Mouse (Mus musculus): ENCODE data around the gene Tfap4.

Tfap4 gene

DNA sequence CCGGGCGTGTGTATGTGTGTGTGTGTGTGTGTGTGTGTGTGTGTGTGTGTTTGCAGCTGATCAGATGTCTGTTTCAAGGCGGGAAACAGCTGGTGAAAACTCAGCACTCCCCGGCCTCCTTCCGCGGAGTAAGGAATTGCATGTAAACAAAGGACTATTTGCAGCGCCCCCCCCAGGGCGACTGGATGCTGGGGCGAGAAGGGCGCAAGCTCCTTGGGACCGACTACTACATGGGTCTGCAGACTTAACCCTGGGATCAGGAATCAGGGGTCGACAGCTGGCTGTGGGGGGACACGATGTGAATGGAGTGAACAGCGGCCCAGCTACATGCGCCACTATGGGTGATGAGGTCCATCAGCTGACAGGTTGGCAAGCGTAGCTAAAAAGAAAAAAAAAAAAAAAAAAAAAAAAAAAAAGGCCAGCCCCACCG, at the start of gene Tfap4:
Gene Tfap4 (minus strand): TSS at position 140 of the 430 bp plus-strand sequence.
- peak; percentile 88 to 90 for DNase-seq

DNA sequence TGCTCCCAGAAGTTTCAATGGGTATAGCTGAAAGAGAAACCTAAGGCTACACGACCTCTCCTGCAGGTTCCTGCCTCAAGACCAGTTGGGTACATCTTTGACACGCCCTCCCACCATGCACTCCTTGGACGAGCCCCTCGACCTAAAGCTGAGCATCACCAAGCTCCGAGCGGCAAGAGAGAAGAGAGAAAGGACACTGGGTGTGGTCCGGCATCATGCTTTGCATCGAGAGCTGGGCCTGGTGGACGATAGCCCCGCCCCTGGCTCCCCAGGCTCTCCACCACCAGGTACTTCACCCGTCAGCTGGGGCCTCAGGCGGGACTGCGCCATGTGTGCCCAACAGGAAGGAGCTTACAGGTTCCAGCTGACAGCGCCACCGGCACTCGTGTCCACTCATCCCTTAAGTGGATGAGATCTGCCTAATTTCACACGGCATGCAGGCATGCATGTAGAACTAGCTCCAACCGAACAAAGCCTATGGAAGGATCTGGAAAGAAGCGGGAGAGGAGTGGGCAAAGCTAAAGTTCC, 48.9 kb upstream of the Tfap4 start:
- no peak for DNase-seq

DNA sequence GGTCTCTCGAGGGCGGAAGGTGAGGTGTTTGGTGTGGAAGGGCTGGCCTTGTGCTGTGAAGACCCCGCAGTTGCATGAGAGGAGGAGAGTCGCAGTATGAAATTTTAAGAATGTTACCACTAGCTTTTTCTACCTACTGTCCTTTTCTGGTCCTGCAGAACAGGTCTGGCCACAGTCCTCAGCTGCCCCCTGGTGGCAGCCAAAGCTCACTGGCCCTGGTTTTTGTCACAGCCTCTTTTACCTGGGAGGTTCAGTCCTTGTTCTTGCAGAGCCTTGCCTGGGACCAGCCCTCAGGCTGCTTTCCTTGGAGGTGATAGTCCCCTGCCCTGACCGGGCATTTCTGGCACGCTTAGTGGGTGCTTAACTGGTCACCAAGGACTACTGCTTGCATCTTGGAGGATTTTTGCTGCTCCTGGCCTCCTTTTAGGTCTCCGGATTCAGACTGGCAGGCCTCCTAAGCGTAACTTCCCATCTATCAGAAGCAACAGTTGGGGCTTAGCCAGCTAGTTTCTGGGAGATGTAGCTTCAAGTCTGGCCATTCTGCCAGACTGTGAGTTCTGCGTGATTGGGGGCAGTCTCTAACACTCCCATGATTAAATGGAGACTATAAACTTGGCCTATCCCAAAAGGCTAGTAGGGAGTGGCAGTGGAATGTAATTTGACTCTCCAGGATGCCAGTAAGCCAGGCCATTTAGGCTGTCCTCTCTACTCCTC, 48.3 kb upstream of the Tfap4 start:
- peak; percentile 92 to 93 for DNase-seq

DNA sequence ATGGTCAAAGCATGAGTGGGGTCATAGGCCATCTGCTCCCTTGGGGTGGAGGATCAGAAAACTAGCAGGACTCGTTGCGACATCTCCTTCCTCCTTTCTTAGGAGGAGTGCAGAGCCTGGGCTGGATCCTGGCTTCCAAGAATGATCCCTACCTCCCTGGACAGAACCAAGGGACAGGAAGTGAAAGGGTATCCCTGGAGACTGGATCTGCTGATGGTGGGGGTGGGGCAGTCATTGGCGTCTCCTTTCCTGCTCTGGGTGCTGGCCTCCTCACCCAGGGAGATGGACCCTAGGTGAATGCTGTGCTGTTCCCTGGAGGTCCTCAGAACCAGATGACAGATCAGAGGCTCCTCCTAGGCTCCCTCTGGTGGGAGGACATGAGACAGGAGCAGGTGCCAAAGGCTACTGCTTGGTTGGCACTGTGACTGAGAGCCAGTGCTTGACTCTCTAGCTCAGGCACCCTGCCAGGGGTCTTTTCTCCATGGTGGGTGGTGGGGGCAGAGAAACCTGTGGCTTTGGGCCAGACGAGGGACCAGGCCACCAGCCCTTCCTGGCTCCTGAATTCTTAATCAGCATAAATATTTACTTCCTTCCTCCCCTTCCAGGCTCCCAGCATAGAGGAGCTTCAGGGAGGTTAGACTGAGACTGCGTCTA, 46.9 kb upstream of the Tfap4 start:
- DNase-seq, result peak; percentile 83 to 85

DNA sequence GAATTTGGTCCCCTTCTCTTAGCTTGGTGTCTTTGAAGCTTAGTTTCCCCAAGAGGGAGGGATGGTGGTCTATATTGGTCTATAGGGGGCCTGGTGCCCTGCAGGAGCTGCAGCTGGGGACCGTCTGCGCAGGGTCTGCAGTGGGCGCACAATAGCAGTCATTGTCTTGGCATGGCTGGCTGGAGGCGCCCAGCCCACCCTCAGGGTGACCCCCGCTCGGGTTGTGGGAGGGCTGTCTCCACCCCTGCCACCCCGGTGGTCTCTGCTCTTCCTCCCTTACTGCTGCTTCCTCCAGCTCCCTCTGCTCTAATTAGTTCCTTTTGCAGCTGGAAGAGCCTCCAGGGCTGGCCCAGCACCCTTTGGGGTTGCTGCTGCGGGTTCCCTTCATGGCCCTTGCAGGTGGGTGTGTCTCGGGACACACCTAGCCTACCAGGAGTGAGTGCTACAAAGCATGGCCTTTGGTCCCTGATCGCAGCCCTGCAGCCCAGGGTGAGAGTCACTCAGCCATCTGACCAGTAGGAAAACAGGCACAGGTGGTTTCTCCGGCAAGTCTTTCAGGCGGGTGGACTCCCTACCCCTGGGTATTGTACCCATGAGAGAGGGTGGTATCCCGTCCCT, 46.0 kb upstream of the Tfap4 start:
- no peak for DNase-seq

DNA sequence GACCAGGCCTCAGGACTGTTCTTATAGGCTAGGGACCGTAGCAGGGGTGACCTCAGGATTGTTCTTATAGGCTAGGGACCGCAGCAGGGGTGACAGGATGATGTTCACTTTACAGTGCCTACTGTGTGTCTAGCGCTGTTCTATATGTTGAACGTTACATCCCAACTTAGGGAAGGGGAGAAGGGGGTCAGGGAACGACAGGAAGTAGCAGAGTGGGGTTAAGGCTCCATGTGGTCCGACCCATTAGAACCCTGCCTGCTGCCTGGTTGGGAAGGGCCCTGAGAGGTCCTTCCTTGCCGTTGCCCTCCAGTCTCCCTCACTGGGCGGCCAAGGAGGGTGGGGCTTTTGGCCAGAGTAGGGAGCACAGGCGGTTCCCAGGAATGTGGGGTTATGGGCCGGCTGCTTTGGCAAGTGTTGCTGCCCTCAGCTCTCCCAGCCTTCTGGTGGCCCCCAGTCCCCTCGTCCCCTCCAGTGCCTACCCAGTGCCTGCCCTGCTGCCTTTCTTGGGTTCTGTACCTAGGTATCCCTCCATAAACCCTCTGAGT, 44.7 kb upstream of the Tfap4 start:
- no peak for DNase-seq

DNA sequence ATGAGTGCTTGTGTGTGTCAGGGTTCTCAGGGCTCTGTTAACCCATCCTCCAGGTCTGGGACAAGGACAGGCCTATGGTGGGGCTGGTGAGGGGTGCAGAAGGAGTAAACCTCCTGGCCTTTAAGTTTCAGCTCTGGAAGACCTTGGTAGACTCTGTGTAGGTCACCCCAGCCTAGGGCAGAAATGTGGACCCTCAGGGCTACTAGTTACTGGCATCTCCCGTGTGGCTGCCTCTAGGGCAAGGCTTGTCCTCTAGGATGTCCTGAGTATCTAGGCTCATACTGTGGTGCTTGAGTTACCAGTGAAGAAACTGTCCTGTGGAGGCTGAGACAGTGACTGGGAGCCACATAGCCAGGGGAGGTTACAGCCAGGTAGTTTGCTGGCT, 43.8 kb upstream of the Tfap4 start:
- DNase-seq, result no peak

DNA sequence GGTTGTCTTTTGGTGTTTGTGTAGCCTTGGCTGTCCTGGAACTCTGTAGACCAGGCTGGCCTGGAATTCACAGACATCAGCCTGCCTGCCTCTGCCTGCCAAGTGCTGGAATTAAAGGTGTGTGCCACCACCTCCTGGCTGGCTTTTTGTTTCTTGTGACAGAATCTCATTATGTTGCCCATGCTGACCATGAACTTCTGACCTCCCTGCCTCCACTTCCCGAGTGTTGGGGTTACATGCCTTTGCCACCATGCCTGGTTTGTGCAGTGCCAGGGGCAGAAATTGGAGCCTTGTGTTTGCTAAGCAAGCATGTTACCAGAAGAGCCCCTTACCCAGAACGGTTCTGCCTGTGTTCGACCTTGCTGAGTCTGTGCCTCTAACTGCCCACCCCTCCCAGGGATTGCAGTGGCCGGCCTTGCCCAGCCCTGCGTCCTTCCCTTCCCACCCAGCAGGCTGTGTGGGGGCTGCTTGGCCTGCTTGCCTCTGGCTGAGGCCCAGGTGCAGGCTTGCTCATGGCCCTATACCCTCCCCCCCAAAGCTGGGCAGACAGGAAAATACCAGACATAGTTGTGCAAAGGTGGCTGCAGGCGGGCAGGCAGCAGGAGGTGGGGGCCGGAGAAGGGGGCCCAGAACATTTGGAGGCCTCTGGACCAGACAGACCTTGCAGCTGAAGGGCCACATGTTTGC, 43.3 kb upstream of the Tfap4 start:
- peak; percentile 42 to 47 for DNase-seq

DNA sequence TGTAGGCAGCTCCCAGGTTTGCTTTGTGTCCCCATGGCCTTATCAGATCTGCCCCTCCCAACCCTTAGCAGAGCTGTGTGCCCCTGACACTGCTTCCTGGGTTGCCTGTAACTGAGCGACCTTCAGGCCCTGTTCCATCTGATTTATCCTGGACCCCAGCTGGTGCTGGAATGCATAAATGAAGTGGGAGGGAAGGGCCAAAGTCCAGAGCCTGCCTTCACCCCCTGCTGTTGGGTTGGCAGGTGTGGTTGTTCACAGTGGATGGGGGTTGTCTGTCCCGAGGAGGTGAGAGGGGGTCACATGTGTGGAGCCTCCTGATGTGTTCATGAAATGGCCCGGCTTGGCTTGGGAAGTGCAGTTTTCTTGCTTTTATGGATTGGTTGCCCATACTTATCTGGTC, 42.5 kb upstream of the Tfap4 start:
- peak; percentile 46 to 54 for DNase-seq

DNA sequence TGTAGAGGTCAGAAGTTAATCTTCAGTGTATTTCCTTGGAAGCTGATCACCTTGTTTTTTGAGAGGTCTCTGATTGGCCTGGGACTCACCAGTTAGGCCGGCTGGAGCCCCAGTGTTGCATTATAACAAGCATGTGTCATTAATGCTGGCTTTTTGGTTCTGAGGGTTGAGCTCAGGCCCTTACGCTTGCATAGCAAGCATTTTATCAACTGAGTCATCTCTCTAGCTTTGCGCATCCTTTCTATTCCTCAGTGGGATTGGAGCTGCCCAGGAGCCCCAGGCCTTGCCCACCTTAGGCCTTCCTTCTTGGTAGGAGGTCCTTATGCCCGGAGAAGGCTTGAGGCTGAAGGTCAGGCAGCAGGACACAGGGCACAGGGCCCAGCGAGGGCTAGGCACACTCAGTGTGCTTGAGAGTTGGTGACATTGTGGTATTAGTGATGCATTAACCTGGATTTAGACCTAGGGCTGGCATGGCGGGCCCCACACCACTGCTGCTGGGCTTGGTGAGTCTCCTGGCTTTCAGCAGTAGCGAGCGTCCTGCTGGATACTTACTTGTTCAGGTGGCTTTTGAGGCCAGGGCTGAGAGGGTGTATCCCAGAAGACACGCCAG, 41.2 kb upstream of the Tfap4 start:
- no peak for DNase-seq

DNA sequence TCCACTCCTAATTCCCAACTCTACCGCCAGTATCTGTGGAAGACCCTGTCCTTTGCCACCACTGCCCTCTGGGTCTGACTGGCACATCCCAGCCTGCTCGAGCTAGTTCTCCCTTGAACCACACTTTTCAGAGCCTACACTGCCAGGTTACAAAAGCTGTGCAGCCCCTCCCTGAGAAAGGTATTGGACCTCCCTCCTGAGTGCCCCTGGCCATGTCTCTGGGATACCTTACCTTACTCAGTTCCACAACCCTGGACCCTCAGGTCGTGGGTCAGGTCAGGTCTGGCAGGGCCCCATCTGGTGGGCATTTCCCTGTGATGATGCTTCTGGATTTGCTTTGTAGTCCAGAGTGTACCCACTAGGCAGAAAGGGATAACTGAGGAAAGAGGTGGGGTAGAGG, 40.0 kb upstream of the Tfap4 start:
- peak in 1 of 2 experiments; percentile 20 for DNase-seq

DNA sequence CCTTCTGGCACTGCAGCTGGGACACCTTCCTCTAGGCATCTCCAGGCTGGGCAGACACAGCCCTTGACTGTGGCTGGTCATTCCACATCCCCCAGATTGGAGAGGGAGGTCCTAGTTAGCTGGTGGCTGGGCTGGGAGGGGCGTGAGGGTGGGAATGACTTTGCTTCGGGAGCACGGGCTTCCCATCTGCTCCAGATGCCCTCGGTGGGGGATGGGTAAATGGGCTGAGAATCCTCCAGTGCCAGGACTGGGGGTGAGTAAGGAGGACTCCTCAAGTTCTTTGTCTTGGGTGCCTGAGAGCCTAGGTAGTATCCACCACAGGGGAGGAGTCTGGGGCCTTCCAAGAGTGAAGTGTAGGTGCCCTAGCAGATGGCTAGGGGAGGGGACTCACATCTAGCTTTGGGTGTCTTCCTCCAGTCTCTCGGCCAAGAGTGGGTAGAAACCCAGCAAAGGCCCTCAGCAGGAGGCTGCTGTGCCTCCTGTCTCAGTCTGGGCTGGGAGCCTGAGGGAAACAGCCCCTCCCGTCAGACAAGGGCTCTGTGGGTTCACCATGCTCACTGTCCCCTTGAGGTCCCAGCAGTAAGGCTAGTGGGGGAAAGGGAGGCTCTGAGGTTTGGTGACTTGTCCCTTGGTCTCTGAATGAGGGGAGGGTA, 39.4 kb upstream of the Tfap4 start:
- DNase-seq, result peak; percentile 75 to 79

DNA sequence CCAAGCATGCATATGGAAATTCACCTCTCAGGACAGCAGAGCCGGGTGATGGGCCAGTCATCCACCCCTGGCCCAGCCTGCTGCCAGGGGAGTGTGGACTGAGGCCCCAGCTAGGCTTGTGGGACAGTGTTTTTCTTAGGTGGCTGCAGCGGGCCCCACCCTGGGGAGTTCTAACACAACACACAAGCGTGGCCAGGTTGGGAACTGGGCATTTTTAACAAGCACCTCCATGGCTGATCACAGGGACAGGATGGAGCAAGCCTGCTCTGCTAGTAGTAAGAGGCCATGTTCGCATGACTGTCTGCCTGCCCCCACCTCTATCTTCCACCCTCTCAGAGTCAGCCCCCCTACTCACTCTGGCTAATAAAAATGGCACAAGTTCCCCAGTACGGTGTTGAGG, 38.4 kb upstream of the Tfap4 start:
- DNase-seq, result peak in 1 of 2 experiments; percentile 8

DNA sequence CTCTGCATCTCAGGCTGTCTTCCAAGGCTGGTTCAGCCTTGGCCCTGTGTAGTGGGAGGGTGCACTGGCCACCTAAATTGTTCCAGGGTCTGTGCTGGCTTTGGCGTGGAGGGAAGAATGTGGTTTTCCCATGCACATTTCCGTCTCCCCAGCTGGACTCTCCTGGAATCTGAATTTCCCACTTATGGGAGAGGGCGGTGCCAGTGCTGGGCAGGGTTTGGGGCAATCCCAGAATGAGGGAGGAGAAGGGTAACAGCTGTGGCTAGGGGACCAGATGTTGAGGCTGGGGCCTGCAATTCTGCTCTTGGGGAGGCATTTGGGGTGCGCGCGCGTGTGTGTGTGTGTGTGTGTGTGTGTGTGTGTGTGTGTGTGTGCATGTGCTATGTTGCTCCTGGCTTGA, 37.6 kb upstream of the Tfap4 start:
- no peak for DNase-seq

DNA sequence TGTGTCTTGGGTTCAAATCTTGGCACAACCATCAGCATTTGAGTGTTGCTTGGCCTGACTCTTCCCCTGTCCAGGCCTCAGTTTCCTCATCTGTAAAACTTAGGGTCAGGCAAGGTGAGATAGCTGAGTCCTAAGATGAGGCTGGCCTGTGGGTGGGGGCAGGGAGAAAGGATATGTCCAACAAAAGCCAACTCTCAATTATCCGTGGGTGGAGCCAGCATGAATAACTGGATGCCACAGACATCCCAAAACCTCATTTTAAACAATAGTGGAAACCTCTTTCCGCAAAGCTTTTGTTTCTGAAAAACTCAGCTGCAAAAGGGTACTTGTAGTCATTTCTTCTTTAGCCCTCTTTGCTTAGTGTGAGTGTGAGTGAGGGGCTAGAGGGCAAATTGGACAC, 37.2 kb upstream of the Tfap4 start:
- DNase-seq, result peak in 1 of 2 experiments; percentile 8

DNA sequence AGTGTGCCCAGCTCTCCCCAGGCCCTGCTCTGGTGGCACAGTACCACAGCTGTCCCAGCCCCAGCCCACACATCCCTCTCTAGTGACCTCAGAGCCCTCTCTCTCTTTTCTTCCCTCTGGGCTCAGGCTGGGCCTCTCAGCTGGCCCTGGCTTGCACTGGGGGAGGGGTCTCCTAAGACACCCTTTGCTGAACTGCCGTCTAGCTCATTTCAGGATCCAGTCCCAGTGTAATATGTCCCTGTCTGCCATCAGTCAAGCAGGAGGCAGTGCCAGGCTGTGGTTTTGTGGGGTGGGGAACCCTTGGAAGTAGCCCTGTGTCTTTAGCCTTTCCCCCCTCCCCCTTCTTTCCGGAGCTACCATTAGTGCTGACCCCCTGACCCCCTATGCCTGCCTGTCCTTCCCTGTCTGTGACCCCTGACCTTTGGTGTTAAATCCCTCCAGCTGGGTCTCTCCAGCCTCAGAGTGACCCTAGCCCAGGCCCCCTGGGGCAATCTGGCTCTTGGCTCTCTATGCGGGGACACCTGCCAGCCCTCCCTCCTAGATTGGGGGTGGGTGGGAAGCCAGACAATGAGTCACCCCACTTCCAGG, 36.6 kb upstream of the Tfap4 start:
- DNase-seq, result peak; percentile 47 to 55

DNA sequence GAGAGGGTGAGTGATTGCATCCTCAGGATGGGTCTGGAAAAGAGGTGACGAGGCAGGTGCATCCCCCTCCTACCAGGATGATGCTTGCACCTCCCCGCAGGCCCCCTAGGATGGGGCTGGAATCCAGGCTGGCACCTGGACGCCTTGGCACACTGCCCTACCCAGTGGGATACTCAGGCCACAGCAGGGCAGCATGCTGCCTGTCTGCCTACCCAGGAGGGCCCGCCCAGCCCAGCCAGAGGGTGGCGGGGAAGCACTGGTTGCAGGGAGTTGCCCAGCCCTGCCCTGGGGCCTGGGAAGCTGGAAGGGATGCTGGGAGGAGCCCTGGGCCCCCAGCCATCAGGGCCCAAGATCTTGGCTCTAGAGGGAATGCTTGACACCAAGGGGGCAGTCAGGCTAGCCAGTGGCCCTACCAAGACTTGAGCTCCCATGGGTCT, 35.9 kb upstream of the Tfap4 start:
- DNase-seq, result peak; percentile 68 to 72

DNA sequence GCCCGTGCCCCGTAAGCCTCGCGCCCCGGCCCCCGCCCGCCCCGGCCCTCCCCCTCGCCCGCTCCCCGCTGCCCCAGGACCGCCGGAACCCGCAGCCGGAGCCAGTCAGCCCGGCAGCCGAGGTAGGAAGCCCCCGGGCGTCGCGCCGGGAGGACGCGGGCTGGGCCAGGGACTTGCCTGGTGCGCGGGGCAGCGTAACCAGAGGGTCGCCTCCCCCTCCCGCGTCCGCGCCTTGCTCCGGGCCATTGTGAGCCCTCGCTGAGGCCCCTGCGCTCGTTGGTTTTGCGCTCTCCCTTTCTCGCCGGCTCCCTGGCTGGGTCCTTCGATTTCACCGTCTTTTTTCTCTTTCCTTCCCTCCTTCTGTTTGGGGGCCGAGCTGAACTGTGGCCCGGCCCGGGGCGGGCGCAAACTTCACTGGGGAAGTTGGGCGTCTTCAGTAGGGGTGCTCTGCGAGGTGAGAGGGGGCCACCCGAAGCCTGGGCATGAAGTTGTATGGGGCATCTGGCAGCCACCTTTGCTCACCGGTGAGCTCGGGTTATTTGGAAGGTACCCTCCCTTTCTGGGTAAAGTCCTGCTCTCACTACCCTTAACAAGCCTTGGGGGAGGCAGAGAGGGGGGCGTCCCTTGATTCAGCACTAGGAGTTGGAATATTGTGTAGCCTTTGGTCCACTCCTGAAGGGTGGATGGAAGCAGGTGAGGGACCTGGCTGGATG, 35.3 kb upstream of the Tfap4 start:
- peak; percentile 72 to 74 for DNase-seq

DNA sequence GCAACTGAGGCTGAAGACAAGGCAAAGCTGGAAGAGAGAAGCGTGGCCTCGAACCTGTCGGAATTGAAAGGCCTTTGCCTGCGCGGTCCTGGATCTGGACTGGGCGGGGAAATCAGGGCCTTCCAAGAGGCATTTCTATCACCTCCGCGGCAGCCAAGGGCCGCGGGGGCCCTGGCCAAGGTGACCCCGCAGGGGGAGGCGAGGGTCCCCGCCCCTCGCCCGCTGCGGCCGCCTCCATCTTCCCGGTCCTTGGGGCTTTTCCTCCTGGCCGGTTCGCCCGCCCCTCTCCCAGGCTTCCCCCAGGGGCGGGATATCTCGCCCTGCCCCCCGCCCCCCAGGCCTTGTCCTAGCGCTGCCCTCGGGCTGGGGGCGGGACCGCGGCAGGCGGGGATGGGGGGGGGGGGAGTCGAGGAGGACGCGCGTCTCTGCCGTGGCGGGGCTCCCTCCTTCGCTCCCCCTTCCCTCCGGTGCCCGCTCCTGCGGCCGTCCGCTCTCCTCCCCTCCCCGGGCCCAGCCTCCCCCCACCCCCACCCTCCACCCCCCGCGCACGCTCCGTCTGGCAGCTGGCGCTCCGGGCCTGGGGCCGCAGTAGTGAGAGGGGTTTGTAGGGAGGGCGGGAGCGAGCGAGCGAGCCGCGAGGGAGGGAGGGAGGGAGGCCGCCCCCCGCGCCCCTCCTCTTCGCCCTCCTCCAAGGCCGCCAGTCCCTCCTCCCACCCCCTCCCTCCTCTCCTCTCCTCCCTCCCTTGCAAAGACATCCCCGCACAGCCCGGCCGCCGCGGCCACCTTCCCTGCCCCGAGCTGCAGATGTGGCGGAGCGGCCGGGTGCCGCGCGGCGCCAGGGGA, 34.5 kb upstream of the Tfap4 start, which contains the start of gene Glis2:
Gene Glis2 (plus strand): TSS at position 743 of the 843 bp plus-strand sequence.
- DNase-seq, result peak; percentile 82 to 88
